Mouse (Mus musculus) forebrain, embryonic 11.5 days (tissue): ENCODE measurements around the gene Gli3. TPM values are rescaled to one million over a fixed set of nuclear protein-coding genes. Genes with fewer than 3 reads are reported as not detected.

ENCODE experiments used
- ATAC-seq: fragments of 200-750 bp; cut with Nextera tagmentation; replicated peaks from 2 replicates; pipeline ENCODE4 v1.8.0; 2017; ENCODE audit warnings: moderate TSS enrichment; ENCODE audit not compliant: low FRiP score
- DNase-seq: peaks from one replicate; pipeline ENCODE4 v3.0.0-alpha.2; 2017; ENCODE audit warnings: low spot score
- H3K27ac ChIP-seq: fragments of 300-500 bp; sonication (generic); 2 replicates; pipeline ENCODE4 v1.5.1; 2014; ENCODE audit warnings: low read depth, low read length
- H3K27me3 ChIP-seq: fragments of 300-500 bp; sonication (generic); 2 replicates; pipeline ENCODE4 v1.6.1; 2014; ENCODE audit warnings: mild to moderate bottlenecking, low read length, mixed read lengths; ENCODE audit not compliant: control insufficient read depth, insufficient read depth
- H3K36me3 ChIP-seq: fragments of 300-500 bp; sonication (generic); 2 replicates; pipeline ENCODE4 v1.6.1; 2014; ENCODE audit warnings: mild to moderate bottlenecking, low read length, moderate library complexity, mixed read lengths; ENCODE audit not compliant: control insufficient read depth, insufficient read depth
- H3K4me1 ChIP-seq: fragments of 300-500 bp; sonication (generic); replicated peaks from 2 replicates; pipeline ENCODE4 v1.6.1; 2014; ENCODE audit warnings: low read length, mixed read lengths; ENCODE audit not compliant: control insufficient read depth, insufficient read depth
- H3K4me2 ChIP-seq: fragments of 300-500 bp; sonication (generic); 2 replicates; pipeline ENCODE4 v1.6.1; 2014; ENCODE audit warnings: low read depth, mild to moderate bottlenecking, low read length, moderate library complexity, mixed read lengths; ENCODE audit not compliant: severe bottlenecking
- H3K4me3 ChIP-seq: fragments of 300-500 bp; sonication (generic); 2 replicates; pipeline ENCODE4 v1.5.1; 2014; ENCODE audit warnings: low read depth, low read length
- H3K9ac ChIP-seq: fragments of 300-500 bp; sonication (generic); 2 replicates; pipeline ENCODE4 v1.6.1; 2014; ENCODE audit warnings: low read length
- H3K9me3 ChIP-seq: fragments of 300-500 bp; sonication (generic); 2 replicates; pipeline ENCODE4 v1.6.1; 2016; ENCODE audit warnings: low read length, mixed read lengths; ENCODE audit not compliant: control insufficient read depth
- WGBS: fragments of 180-500 bp; shearing (Covaris S2); extraction: QIAGEN DNeasy Blood & Tissue Kit; methylation state at CpG from one replicate; pipeline ENCODE4 v1.1.7; 2014; 5-methylcytosine and 5-hydroxymethylcytosine counted together
- polyA plus RNA-seq: library from polyadenylated mRNA; unstranded; fragments of >200 nt; fragmentation: Nextera tagmentation; extraction: Ambion mirVana; gene quantifications from 2 replicates; pipeline ENCODE4 v1.2.1, GENCODE M21; 2014

The Gli3 gene
- polyA plus RNA-seq, 1 experiment from 2014 or later, result 67.0 TPM

DNA sequence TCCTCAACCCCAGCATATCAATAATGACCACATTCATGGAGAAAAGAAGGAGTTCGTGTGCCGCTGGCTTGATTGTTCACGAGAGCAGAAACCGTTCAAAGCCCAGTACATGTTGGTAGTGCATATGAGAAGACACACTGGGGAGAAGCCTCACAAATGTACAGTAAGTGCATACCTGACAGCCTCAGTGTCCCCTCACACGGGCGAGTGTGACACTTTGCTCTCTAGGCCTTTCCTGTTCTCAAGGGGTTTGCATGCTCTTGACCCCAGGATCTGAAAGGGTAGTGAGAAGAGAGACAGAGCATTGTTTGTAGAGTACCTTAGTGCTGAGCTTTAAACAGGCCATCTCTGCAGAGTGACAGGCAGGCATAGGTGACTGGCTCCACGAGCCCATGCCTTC is 250.5 kb downstream of the Gli3 start:
- Histone ChIP-seq H3K9me3 (no peaks in the 10 kb centered on the region), H3K27me3 (no peaks in the 10 kb centered on the region), H3K27ac (peak overlapping the region; percentile 54), H3K4me3 (no peak overlapping the region), H3K4me1 (peaks cover 8% of the 10 kb centered on the region), H3K36me3 (no peaks in the 10 kb centered on the region), H3K4me2 (no peak overlapping the region), H3K9ac (no peak overlapping the region)
- DNase-seq (no peak), ATAC-seq (no peak)
- 68% methylated on average over 7 of the region's 7 CpGs for WGBS

DNA sequence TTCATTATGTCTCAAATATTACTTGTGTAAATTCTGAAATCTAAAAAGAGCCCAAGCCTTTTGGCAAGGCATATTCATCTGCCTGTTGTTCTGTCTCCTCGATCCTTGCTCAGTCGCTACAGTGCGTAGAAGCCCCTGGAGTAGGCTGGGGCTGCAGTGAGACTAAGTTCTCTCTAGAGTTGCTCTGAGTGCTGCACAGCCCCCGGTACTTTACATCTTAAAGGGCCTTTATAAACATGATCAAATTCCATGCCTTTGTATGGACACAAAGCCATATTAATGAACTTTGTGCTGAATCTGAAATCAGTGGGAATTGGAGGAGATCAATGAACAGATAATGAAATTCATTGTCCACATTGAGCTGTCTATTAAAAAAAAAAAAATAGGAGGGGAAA is 251.3 kb downstream of the Gli3 start:
- Histone ChIP-seq H3K9ac (no peak overlapping the region), H3K27me3 (no peaks in the 10 kb centered on the region), H3K4me1 (peaks cover 6% of the 10 kb centered on the region), H3K27ac (peak overlapping the region; percentile 54), H3K4me2 (no peak overlapping the region), H3K4me3 (no peak overlapping the region), H3K36me3 (no peaks in the 10 kb centered on the region), H3K9me3 (no peaks in the 10 kb centered on the region)
- ATAC-seq (peak; percentile 76), DNase-seq (no peak)
- 27% methylated on average over 4 of the region's 4 CpGs for WGBS

GRCm38 (mm10) chr13:15714726-15715437 is 251.8 kb downstream of the Gli3 start:
- H3K4me2 ChIP-seq, result no peak overlapping the region
- DNase-seq, result peak; percentile 64
- H3K9ac ChIP-seq, result no peak overlapping the region
- 17% methylated on average over 8 of the region's 8 CpGs for WGBS
- no peaks in the 10 kb centered on the region for H3K9me3 ChIP-seq
- H3K4me3 ChIP-seq, result no peak overlapping the region
- H3K27me3 ChIP-seq, result no peaks in the 10 kb centered on the region
- peaks cover 6% of the 10 kb centered on the region for H3K4me1 ChIP-seq
- peak; percentile 85 for ATAC-seq
- no peaks in the 10 kb centered on the region for H3K36me3 ChIP-seq
- peak overlapping the region; percentile 54; the same call in 1 of the 2 replicates for H3K27ac ChIP-seq

DNA sequence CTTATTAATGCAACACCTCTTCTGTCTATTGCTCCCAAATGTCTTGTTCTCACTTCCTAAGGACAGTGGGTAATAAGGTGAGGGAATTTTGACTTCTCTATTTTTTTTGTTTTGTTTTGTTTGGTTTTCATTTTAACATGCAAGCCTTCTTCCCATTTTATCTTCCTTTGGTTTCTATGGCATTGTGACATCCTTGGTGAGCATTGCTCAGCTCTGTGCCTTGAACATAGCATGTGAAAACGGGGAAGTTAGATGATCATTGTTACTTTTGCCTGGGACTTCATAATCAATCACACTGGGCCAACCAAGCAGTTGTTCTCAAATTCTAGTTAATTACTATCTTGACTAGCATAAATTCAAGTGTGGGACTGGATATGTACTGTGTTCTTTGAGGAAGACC is 258.4 kb downstream of the Gli3 start:
- ATAC-seq (no peak), DNase-seq (no peak)
- Histone ChIP-seq H3K27me3 (no peaks in the 10 kb centered on the region), H3K4me2 (no peak overlapping the region), H3K27ac (no peak overlapping the region), H3K9me3 (no peaks in the 10 kb centered on the region), H3K36me3 (peaks cover 23% of the 10 kb centered on the region), H3K4me3 (no peak overlapping the region), H3K4me1 (no peaks in the 10 kb centered on the region), H3K9ac (no peak overlapping the region)
- 97% methylated on average over 1 of the region's 1 CpGs for WGBS

- H3K27me3 ChIP-seq, result no peaks in the 10 kb centered on the region
- H3K9ac ChIP-seq, result no peak overlapping the region
- H3K4me2 ChIP-seq, result no peak overlapping the region
- H3K27ac ChIP-seq, result no peak overlapping the region
- H3K9me3 ChIP-seq, result no peaks in the 10 kb centered on the region
- ATAC-seq (no peak), DNase-seq (no peak)
- H3K36me3 ChIP-seq, result peaks cover 24% of the 10 kb centered on the region
- no peak overlapping the region for H3K4me3 ChIP-seq
- no peaks in the 10 kb centered on the region for H3K4me1 ChIP-seq
- WGBS, result 88% methylated on average over 1 of the region's 1 CpGs
These were observed 259.8 kb downstream of the Gli3 start for GRCm38 (mm10) chr13:15722766-15723379.

GRCm38 (mm10) chr13:15724723-15725122 is 261.7 kb downstream of the Gli3 start:
- Histone ChIP-seq H3K36me3 (peaks cover 31% of the 10 kb centered on the region), H3K4me3 (no peak overlapping the region), H3K4me2 (no peak overlapping the region), H3K9me3 (no peaks in the 10 kb centered on the region), H3K9ac (no peak overlapping the region), H3K4me1 (no peaks in the 10 kb centered on the region), H3K27ac (no peak overlapping the region), H3K27me3 (no peaks in the 10 kb centered on the region)
- no peak for DNase-seq
- WGBS, result 95% methylated on average over 10 of the region's 10 CpGs
- no peak for ATAC-seq

DNA sequence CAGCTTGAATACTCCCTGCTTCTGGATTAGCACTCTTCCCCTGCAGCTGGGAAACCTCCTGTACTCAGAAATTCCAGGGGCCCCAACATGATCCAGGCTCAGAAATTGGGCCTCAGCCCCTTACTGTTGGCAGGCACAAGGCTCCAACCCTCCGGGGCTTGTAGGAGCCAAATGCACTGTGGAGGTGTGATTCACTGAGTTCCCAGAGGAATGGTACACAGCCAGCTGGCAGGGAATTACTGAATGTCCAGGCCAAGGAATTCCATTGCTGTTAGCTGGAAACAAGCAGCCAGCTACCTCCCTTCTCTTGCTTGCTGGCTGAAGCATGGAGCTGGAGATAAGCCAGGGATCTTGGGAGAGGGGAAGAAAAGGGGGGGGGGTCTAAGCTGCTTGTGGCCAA is 278.7 kb downstream of the Gli3 start:
- DNase-seq (no peak), ATAC-seq (no peak)
- 88% methylated on average over 1 of the region's 1 CpGs for WGBS
- Histone ChIP-seq H3K9me3 (no peaks in the 10 kb centered on the region), H3K4me3 (no peak overlapping the region), H3K36me3 (no peaks in the 10 kb centered on the region), H3K4me1 (no peaks in the 10 kb centered on the region), H3K27me3 (no peaks in the 10 kb centered on the region), H3K4me2 (no peak overlapping the region), H3K9ac (no peak overlapping the region), H3K27ac (no peak overlapping the region)

DNA sequence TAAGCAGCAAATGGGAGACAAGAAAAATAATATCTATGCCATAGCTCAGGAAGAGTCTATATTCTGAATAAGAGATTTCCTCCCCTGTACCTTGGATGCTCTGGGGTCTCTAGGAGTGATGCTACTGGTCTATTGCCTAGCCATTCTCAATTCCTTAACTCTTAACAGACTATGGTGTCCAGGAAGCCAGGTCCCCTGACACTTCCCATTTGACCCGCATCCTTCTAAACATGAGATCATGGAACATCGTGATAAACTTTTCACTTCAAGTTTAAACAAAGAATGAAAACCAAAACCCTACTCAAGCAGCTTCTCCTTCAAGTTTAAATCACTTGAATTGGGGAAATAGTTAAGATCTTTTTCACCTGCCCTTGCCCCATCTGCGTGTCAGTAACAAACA is 279.3 kb downstream of the Gli3 start:
- Histone ChIP-seq H3K9ac (no peak overlapping the region), H3K4me2 (no peak overlapping the region), H3K4me3 (no peak overlapping the region), H3K27me3 (no peaks in the 10 kb centered on the region), H3K9me3 (no peaks in the 10 kb centered on the region), H3K4me1 (no peaks in the 10 kb centered on the region), H3K27ac (no peak overlapping the region), H3K36me3 (no peaks in the 10 kb centered on the region)
- DNase-seq (no peak), ATAC-seq (no peak)
- 93% methylated on average over 3 of the region's 3 CpGs for WGBS

DNA sequence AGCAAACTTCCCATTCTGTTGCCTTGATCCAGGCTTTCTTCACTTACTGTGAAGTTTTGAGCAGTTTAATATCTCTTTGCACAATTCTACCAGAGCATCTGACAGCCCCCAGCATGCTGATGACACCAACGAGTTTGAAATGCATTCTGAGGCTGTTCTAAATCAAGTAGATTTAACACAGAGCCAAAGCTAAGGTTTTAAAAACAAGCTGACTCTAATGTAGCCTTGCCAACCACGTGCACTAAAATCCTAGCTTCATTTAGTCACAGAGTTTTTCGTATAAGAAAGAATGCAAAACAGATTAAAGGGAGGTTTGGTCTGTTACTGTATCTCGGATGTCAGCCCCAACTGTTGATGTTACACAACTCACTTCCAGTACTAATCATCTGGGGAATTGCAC is 279.7 kb downstream of the Gli3 start:
- Histone ChIP-seq H3K4me1 (no peaks in the 10 kb centered on the region), H3K27ac (no peak overlapping the region), H3K4me3 (no peak overlapping the region), H3K27me3 (no peaks in the 10 kb centered on the region), H3K36me3 (no peaks in the 10 kb centered on the region), H3K9me3 (no peaks in the 10 kb centered on the region), H3K9ac (no peak overlapping the region), H3K4me2 (no peak overlapping the region)
- WGBS, result 80% methylated on average over 4 of the region's 4 CpGs
- ATAC-seq (no peak), DNase-seq (no peak)
